Mouse (Mus musculus) Patski (cell line): Measurements from ENCODE around the gene Kmo. TPM values are rescaled to one million over a fixed set of nuclear protein-coding genes. Genes with fewer than 3 reads are reported as not detected.

ENCODE experiments used
- ATAC-seq: fragments of 100-300 bp; one replicate; pipeline ENCODE4 v1.8.0; 2021
- CTCF ChIA-PET: fragments of 350-600 bp; sonication (Branson Sonifier 250); formaldehyde crosslinking; loops from one replicate; lab custom pipeline; 2022; ENCODE audit warnings: inconsistent platforms; lab: Charles Lee
- POLR2A ChIA-PET: fragments of 350-600 bp; sonication (Branson Sonifier 250); formaldehyde crosslinking; loops from one replicate; lab custom pipeline; 2022; ENCODE audit warnings: antibody characterized with exemption, inconsistent platforms; lab: Charles Lee
- DNase-seq: peaks from one replicate; pipeline ENCODE4 v3.0.0-alpha.2; 2011; ENCODE audit warnings: low read depth, low spot score
- H3K27me3 ChIP-seq: fragments of 371-371 bp; one replicate; pipeline ENCODE4 v1.5.1; 2021
- CTCF ChIP-seq: fragments of 100-300 bp; IDR thresholded peaks from one replicate; pipeline ENCODE4 v1.5.1; 2021
- in situ Hi-C: fragments of 300-500 bp; cut with MboI; formaldehyde crosslinking; loops from 3 replicates; pipeline ENCODE4 v1.11.1; 2018; ENCODE audit warnings: low pct_unique_long_range_greater_than_20kb, mixed read lengths
- polyA plus RNA-seq: library from polyadenylated mRNA; unstranded; gene quantifications from one replicate; pipeline ENCODE4 v1.2.3, GENCODE M21; 2021

The Kmo gene
- polyA plus RNA-seq, 1 experiment from 2014 or later, result 0.10 TPM

- no peak for ATAC-seq
- POLR2A ChIA-PET, result no interaction called here
- in situ Hi-C loops, result no loop called here
- CTCF ChIA-PET, result no interaction called here
- H3K27me3 ChIP-seq, result peaks cover 27% of the 10 kb centered on the region
- TF ChIP-seq CTCF, result no peak
- no peak for DNase-seq
Measured at GRCm38 (mm10) chr1:175631721-175632221, 11.6 kb downstream of the Kmo start.

GRCm38 (mm10) chr1:175632470-175632869, 12.3 kb downstream of the Kmo start:
- DNase-seq (no peak), ATAC-seq (no peak)
- no peak for TF ChIP-seq CTCF
- CTCF ChIA-PET, result no interaction called here
- H3K27me3 ChIP-seq, result peaks cover 32% of the 10 kb centered on the region
- POLR2A ChIA-PET, result no interaction called here
- in situ Hi-C loops, result no loop called here

GRCm38 (mm10) chr1:175637677-175638076, 17.5 kb downstream of the Kmo start:
- H3K27me3 ChIP-seq, result peaks cover 16% of the 10 kb centered on the region
- POLR2A ChIA-PET, result no interaction called here
- ATAC-seq (no peak), DNase-seq (no peak)
- CTCF ChIA-PET, result no interaction called here
- TF ChIP-seq CTCF, result no peak
- in situ Hi-C loops, result no loop called here

GRCm38 (mm10) chr1:175639072-175639471, 18.9 kb downstream of the Kmo start:
- ChIA-PET CTCF (no interaction called here), POLR2A (no interaction called here)
- ATAC-seq, result no peak
- in situ Hi-C loops, result no loop called here
- no peak for TF ChIP-seq CTCF
- H3K27me3 ChIP-seq, result peaks cover 16% of the 10 kb centered on the region
- DNase-seq, result no peak

GRCm38 (mm10) chr1:175640435-175641150, 20.4 kb downstream of the Kmo start:
- ATAC-seq (no peak), DNase-seq (no peak)
- peaks cover 11% of the 10 kb centered on the region for H3K27me3 ChIP-seq
- TF ChIP-seq CTCF, result no peak
- ChIA-PET CTCF (no interaction called here), POLR2A (no interaction called here)
- in situ Hi-C loops, result no loop called here

GRCm38 (mm10) chr1:175643496-175644265, 23.5 kb downstream of the Kmo start:
- DNase-seq, result no peak

GRCm38 (mm10) chr1:175646952-175647351, 26.8 kb downstream of the Kmo start:
- in situ Hi-C loops, result no loop called here
- peaks cover 6% of the 10 kb centered on the region for H3K27me3 ChIP-seq
- ChIA-PET CTCF (no interaction called here), POLR2A (no interaction called here)
- no peak for TF ChIP-seq CTCF
- ATAC-seq, result no peak
- no peak for DNase-seq

More at GRCm38 (mm10) chr1:175643496-175644265, 23.5 kb downstream of the Kmo start:
- in situ Hi-C loops, result no loop called here
- peaks cover 11% of the 10 kb centered on the region for H3K27me3 ChIP-seq
- ChIA-PET POLR2A (no interaction called here), CTCF (no interaction called here)
- ATAC-seq, result no peak
- TF ChIP-seq CTCF, result no peak

GRCm38 (mm10) chr1:175648615-175649014, 28.4 kb downstream of the Kmo start:
- ChIA-PET POLR2A (no interaction called here), CTCF (no interaction called here)
- no peak for TF ChIP-seq CTCF
- DNase-seq, result no peak
- ATAC-seq, result no peak
- in situ Hi-C loops, result no loop called here
- peaks cover 6% of the 10 kb centered on the region for H3K27me3 ChIP-seq

- in situ Hi-C loops, result loop anchor here (25.0 kb wide), 1 partner anchor 1073 kb away; no protein-coding TSS in a partner anchor
- POLR2A ChIA-PET, result no interaction called here
- no peaks in the 10 kb centered on the region for H3K27me3 ChIP-seq
- ATAC-seq (no peak), DNase-seq (no peak)
- no peak for TF ChIP-seq CTCF
- CTCF ChIA-PET, result no interaction called here
Measured at GRCm38 (mm10) chr1:175659900-175660299, 39.7 kb downstream of the Kmo start.

- peak; percentile 65 for ATAC-seq
- DNase-seq, result no peak
Measured at GRCm38 (mm10) chr1:175668666-175669405, 48.7 kb downstream of the Kmo start.

More at GRCm38 (mm10) chr1:175668666-175669405, 48.7 kb downstream of the Kmo start:
- in situ Hi-C loops, result loop anchor here (5.0 to 25.0 kb wide), 2 partner anchors 617 to 1082 kb away; no protein-coding TSS in a partner anchor
- TF ChIP-seq CTCF, result peak; percentile 78
- CTCF ChIA-PET, result interaction anchor here (0.8 to 1.5 kb wide), 3 partner anchors 23 to 1074 kb away, joined by 3 to 4 read pairs (median 4); partner anchors contain the start of genes Chml and Opn3
- POLR2A ChIA-PET, result no interaction called here
- no peaks in the 10 kb centered on the region for H3K27me3 ChIP-seq
